Mouse (Mus musculus): ENCODE measurements at regions not wholly inside any gene's neighbourhood (a gene's known extent, or its start where the extent isn't known, plus 50 kb on each side); places are given as distances from the start of the nearest gene placed in this dataset.

DNA sequence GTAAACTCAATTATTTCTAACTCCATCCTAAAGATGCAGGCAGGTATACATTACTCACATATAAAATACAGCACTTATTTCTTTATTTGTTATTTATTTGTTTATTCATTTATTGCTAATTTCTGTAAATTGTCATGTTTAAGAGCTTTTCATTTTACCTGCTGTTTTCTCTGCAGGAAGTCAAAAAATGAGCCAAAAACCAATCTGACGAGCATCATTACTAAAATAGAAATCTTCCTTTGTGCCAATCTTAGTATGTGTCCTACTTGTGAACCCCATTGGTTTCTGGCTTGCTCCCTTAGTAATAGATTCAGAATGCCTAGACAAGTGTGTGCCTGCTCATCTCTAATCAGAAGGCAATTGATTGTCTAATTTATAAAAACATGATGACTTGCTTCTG lies 495.1 kb upstream of the Manea start:
- TF ChIP-seq CTCF (IDR thresholded peaks at IDR 0.05; ENCODE audit: low read depth) = no peak
- TF ChIP-seq EP300 (optimal IDR thresholded peaks at IDR 0.05) = no peak
